Mouse (Mus musculus): ENCODE measurements around the gene Trem2. TPM values are rescaled to one million over a fixed set of nuclear protein-coding genes. Genes with fewer than 3 reads are reported as not detected.

Gene Trem2
- polyA plus RNA-seq, 1 experiment from 2014 or later: 5.8 TPM

DNA sequence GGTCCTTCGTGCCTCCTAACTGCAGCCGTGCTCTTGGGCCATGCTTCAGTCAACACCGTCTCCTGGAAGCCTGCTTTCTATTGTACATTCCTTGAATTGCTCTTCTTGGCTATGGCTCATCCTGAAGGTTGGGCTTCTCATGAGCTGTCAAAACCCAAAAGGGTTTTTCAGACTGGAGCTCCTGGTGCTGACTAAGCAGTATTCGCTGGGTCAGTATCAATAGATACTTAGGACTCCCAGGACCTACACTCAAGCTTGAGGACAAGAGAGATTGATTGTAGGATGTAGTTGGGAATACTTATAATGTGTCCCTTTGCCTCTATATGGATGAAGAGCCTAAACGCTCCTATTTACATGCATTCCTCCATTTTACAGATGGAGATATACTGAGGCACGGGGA lies 21.1 kb upstream of the Trem2 start:
- no peaks in the 10 kb centered on the region for H3K9me3 ChIP-seq (replicated peaks)
- no peaks in the 10 kb centered on the region for H3K27me3 ChIP-seq
- no peak overlapping the region for H3K4me3 ChIP-seq (replicated peaks)
- no peak overlapping the region for H3K9ac ChIP-seq
- H3K4me2 ChIP-seq (replicated peaks): no peak overlapping the region
- no peaks in the 10 kb centered on the region for H3K36me3 ChIP-seq
- H3K4me1 ChIP-seq: no peaks in the 10 kb centered on the region
- 90% methylated on average over 6 of the region's 6 CpGs for WGBS
- ATAC-seq (ENCODE audit: insufficient number of reproducible peaks, low FRiP score, low TSS enrichment, low read depth): no peak
- H3K27ac ChIP-seq (replicated peaks): no peak overlapping the region

DNA sequence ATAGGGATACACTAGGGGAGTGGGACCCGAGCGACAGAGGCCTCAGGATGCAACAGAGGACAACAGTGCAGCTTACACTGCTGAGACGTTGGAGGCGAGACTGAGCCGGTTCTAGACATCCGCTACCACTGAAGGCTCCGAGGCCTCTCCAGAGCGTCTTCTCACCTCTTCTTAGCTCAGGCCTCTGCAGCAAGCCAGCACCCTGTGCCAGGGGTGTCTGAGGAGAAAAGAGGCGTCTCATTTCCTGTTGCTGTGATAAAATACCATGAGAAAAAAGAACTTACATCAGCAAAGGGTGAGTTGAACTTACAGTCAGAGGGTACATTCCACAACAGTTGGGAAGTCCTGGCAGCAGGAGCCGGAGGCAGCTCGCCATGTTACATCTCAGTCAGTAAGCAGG lies 20.6 kb upstream of the Trem2 start:
- WGBS: 91% methylated on average over 11 of the region's 11 CpGs
- Histone ChIP-seq H3K27me3 (no peaks in the 10 kb centered on the region), H3K27ac (replicated peaks) (no peak overlapping the region), H3K4me1 (no peaks in the 10 kb centered on the region), H3K4me2 (replicated peaks) (no peak overlapping the region), H3K36me3 (no peaks in the 10 kb centered on the region), H3K4me3 (replicated peaks) (no peak overlapping the region), H3K9ac (no peak overlapping the region), H3K9me3 (replicated peaks) (no peaks in the 10 kb centered on the region)
- no peak for ATAC-seq (ENCODE audit: insufficient number of reproducible peaks, low FRiP score, low TSS enrichment, low read depth)

GRCm38 (mm10) chr17:48326656-48327055 lies 19.5 kb upstream of the Trem2 start:
- Histone ChIP-seq H3K36me3 (no peaks in the 10 kb centered on the region), H3K4me3 (replicated peaks) (no peak overlapping the region), H3K4me1 (no peaks in the 10 kb centered on the region), H3K4me2 (replicated peaks) (no peak overlapping the region), H3K9me3 (replicated peaks) (no peaks in the 10 kb centered on the region), H3K27ac (replicated peaks) (peak overlapping the region; percentile 75), H3K27me3 (no peaks in the 10 kb centered on the region), H3K9ac (no peak overlapping the region)
- WGBS: 33% methylated on average over 4 of the region's 4 CpGs
- ATAC-seq (ENCODE audit: insufficient number of reproducible peaks, low FRiP score, low TSS enrichment, low read depth): no peak

DNA sequence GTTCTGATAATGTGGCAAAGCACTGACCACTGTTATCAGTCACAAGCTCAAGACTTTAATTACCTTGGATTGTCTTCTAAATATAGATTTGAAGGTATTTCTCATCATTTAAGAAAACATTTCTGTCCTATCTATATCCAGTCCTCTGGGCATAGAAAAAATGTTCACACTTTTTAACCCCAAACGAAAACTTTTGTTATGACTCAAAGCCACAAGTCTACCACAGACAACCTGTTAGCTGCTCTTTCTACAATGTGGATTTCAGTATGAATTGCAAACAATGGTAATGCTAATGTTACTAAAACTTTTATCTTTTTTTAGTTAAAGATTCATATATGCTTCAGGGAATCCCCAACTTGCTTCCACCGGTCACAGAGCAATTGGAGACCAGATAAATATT lies 13.7 kb upstream of the Trem2 start:
- H3K27ac ChIP-seq (replicated peaks): no peak overlapping the region
- H3K36me3 ChIP-seq: no peaks in the 10 kb centered on the region
- no peak for ATAC-seq (ENCODE audit: insufficient number of reproducible peaks, low FRiP score, low TSS enrichment, low read depth)
- H3K4me2 ChIP-seq (replicated peaks): no peak overlapping the region
- H3K27me3 ChIP-seq: no peaks in the 10 kb centered on the region
- no peak overlapping the region for H3K9ac ChIP-seq
- no peaks in the 10 kb centered on the region for H3K4me1 ChIP-seq
- no peaks in the 10 kb centered on the region for H3K9me3 ChIP-seq (replicated peaks)
- no peak overlapping the region for H3K4me3 ChIP-seq (replicated peaks)
- 74% methylated on average over 2 of the region's 2 CpGs for WGBS

DNA sequence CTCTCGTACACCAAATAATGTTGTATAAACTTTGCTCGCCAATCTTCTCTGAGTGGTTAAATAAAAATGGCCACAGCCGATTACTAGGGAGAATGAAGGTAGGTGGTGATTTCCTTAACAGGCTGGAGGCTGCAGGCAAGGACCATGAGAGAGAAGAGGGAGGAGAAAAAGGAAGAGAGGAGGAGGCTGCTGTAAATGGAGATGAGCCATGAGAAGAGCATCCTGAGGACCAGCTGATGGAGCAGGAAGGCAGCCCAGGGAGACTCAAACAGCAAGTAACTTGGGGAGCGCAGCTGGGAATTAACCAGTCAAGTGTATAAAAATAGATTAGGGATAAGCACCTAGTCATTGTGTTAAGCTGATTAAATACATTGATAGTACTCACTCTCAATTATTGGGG lies 12.0 kb upstream of the Trem2 start:
- Histone ChIP-seq H3K27ac (replicated peaks) (no peak overlapping the region), H3K4me2 (replicated peaks) (no peak overlapping the region), H3K4me1 (no peaks in the 10 kb centered on the region), H3K36me3 (no peaks in the 10 kb centered on the region), H3K4me3 (replicated peaks) (no peak overlapping the region), H3K9ac (no peak overlapping the region), H3K27me3 (no peaks in the 10 kb centered on the region), H3K9me3 (replicated peaks) (no peaks in the 10 kb centered on the region)
- no peak for ATAC-seq (ENCODE audit: insufficient number of reproducible peaks, low FRiP score, low TSS enrichment, low read depth)
- WGBS: 85% methylated on average over 4 of the region's 4 CpGs

GRCm38 (mm10) chr17:48336857-48337256 lies 9.3 kb upstream of the Trem2 start:
- no peak for ATAC-seq (ENCODE audit: insufficient number of reproducible peaks, low FRiP score, low TSS enrichment, low read depth)
- H3K9ac ChIP-seq: no peak overlapping the region
- 3% methylated on average over 6 of the region's 6 CpGs for WGBS
- H3K4me2 ChIP-seq (replicated peaks): no peak overlapping the region
- no peaks in the 10 kb centered on the region for H3K36me3 ChIP-seq
- no peaks in the 10 kb centered on the region for H3K27me3 ChIP-seq
- no peak overlapping the region for H3K4me3 ChIP-seq (replicated peaks)
- no peak overlapping the region for H3K27ac ChIP-seq (replicated peaks)
- no peaks in the 10 kb centered on the region for H3K4me1 ChIP-seq
- no peaks in the 10 kb centered on the region for H3K9me3 ChIP-seq (replicated peaks)

DNA sequence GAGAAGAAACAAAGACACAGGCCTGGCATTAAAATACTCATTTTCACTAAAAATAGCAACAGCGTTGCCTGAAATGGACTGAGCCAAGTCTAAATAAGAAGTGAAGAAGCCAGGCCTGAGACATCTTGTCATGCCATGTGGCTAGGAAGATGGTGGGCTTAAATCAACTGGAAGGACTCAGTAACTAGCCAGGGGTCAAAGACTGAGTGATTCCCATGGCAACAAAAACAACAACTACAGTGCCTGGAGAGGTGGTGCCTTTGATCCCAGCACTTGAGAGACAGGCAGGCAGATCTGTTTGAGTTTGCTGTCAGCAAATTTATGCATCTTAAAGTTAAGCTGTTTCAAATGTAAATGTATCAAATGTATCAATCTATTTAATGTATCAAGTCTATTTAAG lies 5.9 kb upstream of the Trem2 start:
- H3K9me3 ChIP-seq (replicated peaks): no peaks in the 10 kb centered on the region
- no peak overlapping the region for H3K4me3 ChIP-seq (replicated peaks)
- no peak overlapping the region for H3K4me2 ChIP-seq (replicated peaks)
- ATAC-seq (ENCODE audit: insufficient number of reproducible peaks, low FRiP score, low TSS enrichment, low read depth): no peak
- H3K27ac ChIP-seq (replicated peaks): no peak overlapping the region
- no peak overlapping the region for H3K9ac ChIP-seq
- no peaks in the 10 kb centered on the region for H3K27me3 ChIP-seq
- H3K36me3 ChIP-seq: no peaks in the 10 kb centered on the region
- H3K4me1 ChIP-seq: no peaks in the 10 kb centered on the region
- WGBS: 94% methylated on average over 1 of the region's 1 CpGs

DNA sequence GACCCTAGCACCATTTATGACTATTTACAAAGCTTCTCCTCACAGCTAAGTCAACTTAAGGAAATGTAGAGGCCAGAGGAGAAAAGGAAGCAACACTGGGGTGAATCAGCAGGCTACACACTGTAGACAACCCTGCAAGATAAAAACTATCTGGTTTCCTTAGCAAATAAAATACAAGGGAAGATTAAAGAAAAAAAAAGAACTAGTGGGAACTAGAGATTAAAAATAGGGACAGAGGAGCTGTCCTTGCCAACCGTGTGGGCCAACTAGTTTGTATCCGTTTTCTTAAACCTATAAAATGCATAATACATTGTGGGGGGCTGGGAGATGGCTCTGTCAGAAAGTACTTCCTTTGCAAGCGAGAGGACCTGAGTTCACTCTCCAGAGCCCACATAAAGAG lies 4.3 kb upstream of the Trem2 start:
- Histone ChIP-seq H3K27ac (replicated peaks) (no peak overlapping the region), H3K36me3 (no peaks in the 10 kb centered on the region), H3K9ac (no peak overlapping the region), H3K27me3 (no peaks in the 10 kb centered on the region), H3K4me2 (replicated peaks) (no peak overlapping the region), H3K4me3 (replicated peaks) (no peak overlapping the region), H3K9me3 (replicated peaks) (no peaks in the 10 kb centered on the region), H3K4me1 (no peaks in the 10 kb centered on the region)
- no peak for ATAC-seq (ENCODE audit: insufficient number of reproducible peaks, low FRiP score, low TSS enrichment, low read depth)
- 67% methylated on average over 3 of the region's 3 CpGs for WGBS

DNA sequence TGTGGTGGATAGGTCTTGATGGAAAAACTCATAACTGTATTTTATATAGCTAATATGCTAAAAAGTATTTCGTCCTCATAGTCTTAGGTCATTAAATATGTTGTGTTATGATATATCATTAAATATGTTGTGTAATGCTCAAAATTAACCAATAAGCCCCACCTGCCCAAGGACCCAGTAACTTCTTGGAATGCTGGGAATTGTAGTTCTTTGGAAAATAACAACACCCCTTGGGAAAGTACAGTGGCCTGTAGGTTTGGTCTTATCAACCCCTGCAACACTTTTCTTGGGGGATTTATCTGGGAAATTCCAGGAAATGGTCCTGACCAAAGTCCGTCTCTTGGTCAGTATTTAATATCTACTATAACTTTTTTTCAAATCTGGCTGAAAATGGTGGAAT lies 3.1 kb upstream of the Trem2 start:
- no peak overlapping the region for H3K4me3 ChIP-seq (replicated peaks)
- H3K36me3 ChIP-seq: no peaks in the 10 kb centered on the region
- H3K27ac ChIP-seq (replicated peaks): no peak overlapping the region
- no peak overlapping the region for H3K4me2 ChIP-seq (replicated peaks)
- ATAC-seq (ENCODE audit: insufficient number of reproducible peaks, low FRiP score, low TSS enrichment, low read depth): no peak
- no peaks in the 10 kb centered on the region for H3K4me1 ChIP-seq
- H3K27me3 ChIP-seq: no peaks in the 10 kb centered on the region
- H3K9me3 ChIP-seq (replicated peaks): no peaks in the 10 kb centered on the region
- 87% methylated on average over 2 of the region's 2 CpGs for WGBS
- no peak overlapping the region for H3K9ac ChIP-seq

GRCm38 (mm10) chr17:48345824-48346223 lies 377 bp upstream of the Trem2 start:
- Histone ChIP-seq H3K9me3 (replicated peaks) (no peaks in the 10 kb centered on the region), H3K36me3 (no peaks in the 10 kb centered on the region), H3K9ac (no peak overlapping the region), H3K27me3 (no peaks in the 10 kb centered on the region), H3K4me1 (no peaks in the 10 kb centered on the region), H3K27ac (replicated peaks) (no peak overlapping the region), H3K4me3 (replicated peaks) (no peak overlapping the region), H3K4me2 (replicated peaks) (no peak overlapping the region)
- no peak for ATAC-seq (ENCODE audit: insufficient number of reproducible peaks, low FRiP score, low TSS enrichment, low read depth)
- WGBS: 89% methylated on average over 4 of the region's 4 CpGs

- H3K36me3 ChIP-seq: no peaks in the 10 kb centered on the region
- no peaks in the 10 kb centered on the region for H3K4me1 ChIP-seq
- H3K27ac ChIP-seq (replicated peaks): no peak overlapping the region
- no peak for ATAC-seq (ENCODE audit: insufficient number of reproducible peaks, low FRiP score, low TSS enrichment, low read depth)
- no peak overlapping the region for H3K4me2 ChIP-seq (replicated peaks)
- H3K27me3 ChIP-seq: no peaks in the 10 kb centered on the region
- H3K9me3 ChIP-seq (replicated peaks): no peaks in the 10 kb centered on the region
- H3K9ac ChIP-seq: no peak overlapping the region
- WGBS: 64% methylated on average over 4 of the region's 4 CpGs
- no peak overlapping the region for H3K4me3 ChIP-seq (replicated peaks)
Measured at GRCm38 (mm10) chr17:48346834-48347233, 633 bp downstream of the Trem2 start.

DNA sequence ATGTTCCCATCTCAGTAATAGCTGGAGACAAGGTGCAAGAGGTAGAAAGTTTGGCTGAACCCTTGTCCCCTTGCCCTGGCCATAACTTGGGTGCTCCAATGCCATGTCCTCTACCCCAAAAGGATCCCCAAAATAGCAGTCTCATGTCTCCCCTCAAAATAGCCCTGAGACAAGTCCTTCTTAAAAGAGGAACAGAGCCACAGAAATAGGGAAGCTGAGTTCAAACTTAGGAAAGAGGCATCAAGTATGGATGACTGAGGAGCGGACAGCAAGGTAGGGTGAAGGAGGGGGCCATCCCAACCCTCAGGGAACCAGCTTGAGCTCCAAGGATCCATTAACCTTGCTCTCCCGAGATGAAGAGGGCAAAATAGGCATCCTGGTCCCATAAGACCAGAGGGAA lies 1.1 kb downstream of the Trem2 start:
- no peak overlapping the region for H3K27ac ChIP-seq (replicated peaks)
- WGBS: 73% methylated on average over 2 of the region's 2 CpGs

More for the DNA sequence above, 1.1 kb downstream of the Trem2 start:
- Histone ChIP-seq H3K27me3 (no peaks in the 10 kb centered on the region), H3K9ac (no peak overlapping the region), H3K4me2 (replicated peaks) (no peak overlapping the region), H3K9me3 (replicated peaks) (no peaks in the 10 kb centered on the region), H3K36me3 (no peaks in the 10 kb centered on the region), H3K4me1 (no peaks in the 10 kb centered on the region), H3K4me3 (replicated peaks) (no peak overlapping the region)
- ATAC-seq (ENCODE audit: insufficient number of reproducible peaks, low FRiP score, low TSS enrichment, low read depth): no peak
